In the genomic region with DNA sequence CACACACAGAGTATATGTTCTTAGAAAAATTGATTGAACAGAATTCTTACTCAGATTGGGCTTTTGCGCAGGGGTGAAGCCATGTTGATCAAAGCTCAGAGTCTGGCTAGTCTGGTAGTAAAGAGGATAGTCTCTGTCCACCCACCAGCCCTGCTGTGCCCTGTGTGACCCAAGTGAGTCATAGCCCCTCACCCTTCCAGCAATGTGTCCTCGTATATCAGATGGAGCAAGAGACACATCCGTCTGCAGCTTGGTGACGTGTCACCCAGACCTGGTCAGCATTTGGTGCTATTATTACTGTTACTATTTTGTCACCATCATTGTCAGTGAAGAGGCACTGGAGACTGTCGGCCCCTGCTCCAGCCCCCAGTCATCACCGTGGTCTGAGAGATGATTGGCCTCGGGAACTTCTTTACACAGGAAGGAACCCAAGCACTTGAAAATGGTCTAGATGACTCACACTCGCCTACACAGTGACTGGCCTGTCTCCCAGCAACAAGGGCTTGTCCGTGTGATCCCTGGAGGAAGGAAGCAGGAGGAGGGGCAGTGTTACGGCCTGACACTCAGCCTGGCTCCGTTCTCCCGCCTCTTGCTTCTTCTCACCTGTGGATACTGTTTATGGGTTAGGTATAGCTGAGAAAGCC, we compare ENCODE assay signal across 8 mouse cellular contexts. TPM values are rescaled to one million over a fixed set of nuclear protein-coding genes. Genes with fewer than 3 reads are reported as not detected.
DNase-seq lines count a peak whose midpoint lies in the region; ATAC-seq and TF ChIP-seq lines count a peak whose summit lies in the region.

No protein-coding gene starts in this region.

- no peak for TF ChIP-seq EP300 in lung, postnatal 0 days (IDR thresholded peaks at IDR 0.05)

- peaks cover 2% of the 10 kb centered on the region; the same call in 1 of the 2 replicates for H3K36me3 ChIP-seq in intestine, embryonic 15.5 days
- peaks cover 12% of the 10 kb centered on the region for H3K36me3 ChIP-seq in lung, postnatal 0 days (ENCODE audit: insufficient read depth, low read length)
- H3K36me3 ChIP-seq in midbrain, embryonic 11.5 days (ENCODE audit: control insufficient read depth, insufficient read depth, low read length): peaks cover 6% of the 10 kb centered on the region

- no peak for TF ChIP-seq CTCF in lung, postnatal 0 days (IDR thresholded peaks at IDR 0.05)

- H3K27me3 ChIP-seq in intestine, embryonic 15.5 days (replicated peaks): no peaks in the 10 kb centered on the region
- H3K27me3 ChIP-seq in lung, postnatal 0 days (replicated peaks; ENCODE audit: insufficient read depth, low read length): no peaks in the 10 kb centered on the region
- no peaks in the 10 kb centered on the region for H3K27me3 ChIP-seq in midbrain, embryonic 11.5 days (ENCODE audit: control insufficient read depth, insufficient read depth, low read length)

- H3K9ac ChIP-seq in intestine, embryonic 15.5 days: no peak overlapping the region
- no peak overlapping the region for H3K9ac ChIP-seq in lung, postnatal 0 days (replicated peaks; ENCODE audit: low read depth)
- H3K9ac ChIP-seq in midbrain, embryonic 11.5 days (ENCODE audit: low read length): no peak overlapping the region

- peak; percentile 86 for DNase-seq in Muller cell, postnatal 12 days (ENCODE audit: inconsistent ontology term)
- peak; percentile 32 for DNase-seq in c-Kit-positive CD71-negative TER-119-negative erythroid progenitor cells, embryonic 14.5 days (ENCODE audit: low read depth)
- peak; percentile 96 for DNase-seq in lung, postnatal 0 days (ENCODE audit: low spot score)
- no peak for DNase-seq in midbrain, embryonic 11.5 days (ENCODE audit: low spot score, missing footprints)
- DNase-seq in cerebellum, adult 9-11 months: no peak

- H3K9me3 ChIP-seq in intestine, embryonic 15.5 days: no peaks in the 10 kb centered on the region
- no peaks in the 10 kb centered on the region for H3K9me3 ChIP-seq in lung, postnatal 0 days (ENCODE audit: low read length)
- H3K9me3 ChIP-seq in midbrain, embryonic 11.5 days (ENCODE audit: control insufficient read depth, low read length): no peaks in the 10 kb centered on the region

- H3K4me3 ChIP-seq in intestine, embryonic 15.5 days (replicated peaks): no peak overlapping the region
- H3K4me3 ChIP-seq in lung, postnatal 0 days (ENCODE audit: low read depth, low read length): no peak overlapping the region
- no peak overlapping the region for H3K4me3 ChIP-seq in midbrain, embryonic 11.5 days (ENCODE audit: low read depth, low read length)

- peak; percentile 42 for ATAC-seq in intestine, embryonic 15.5 days
- ATAC-seq in lung, postnatal 0 days: peak; percentile 86
- ATAC-seq in cerebellum, adult (ENCODE audit: insufficient number of reproducible peaks, low FRiP score, low TSS enrichment): no peak
- ATAC-seq in midbrain, embryonic 11.5 days (ENCODE audit: low FRiP score): no peak
- ATAC-seq in inflammation-experienced regulatory T-cells, adult 6 months: no peak

- H3K4me1 ChIP-seq in intestine, embryonic 15.5 days (replicated peaks): no peaks in the 10 kb centered on the region; the same call in none of the 2 replicates
- H3K4me1 ChIP-seq in lung, postnatal 0 days (ENCODE audit: insufficient read depth, low read depth, low read length): peaks cover 5% of the 10 kb centered on the region; the same call in 1 of the 2 replicates
- no peaks in the 10 kb centered on the region for H3K4me1 ChIP-seq in midbrain, embryonic 11.5 days (ENCODE audit: control insufficient read depth, insufficient read depth, low read length)

- H3K4me2 ChIP-seq in intestine, embryonic 15.5 days (replicated peaks): no peak overlapping the region
- H3K4me2 ChIP-seq in lung, postnatal 0 days (replicated peaks; ENCODE audit: low read depth, low read length): no peak overlapping the region
- no peak overlapping the region for H3K4me2 ChIP-seq in midbrain, embryonic 11.5 days

- no peak overlapping the region for H3K27ac ChIP-seq in intestine, embryonic 15.5 days
- no peak overlapping the region for H3K27ac ChIP-seq in lung, postnatal 0 days (ENCODE audit: low read length)
- no peak overlapping the region for H3K27ac ChIP-seq in midbrain, embryonic 11.5 days (ENCODE audit: low read depth, low read length)

- 54% methylated on average over 12 of the region's 12 CpGs for WGBS in intestine, embryonic 15.5 days
- WGBS in lung, postnatal 0 days: 36% methylated on average over 12 of the region's 12 CpGs
- WGBS in midbrain, embryonic 11.5 days: 83% methylated on average over 12 of the region's 12 CpGs

RNA-seq across cellular contexts. Expression of a gene that starts 41.5 kb away (rescaled TPM):
- 25.8 and 27.4 TPM in 2 replicates for polyA plus RNA-seq in intestine, embryonic 15.5 days (2015; fragmentation: Nextera tagmentation; extraction: Ambion mirVana)
- 39.0 and 40.3 TPM in 2 replicates for polyA plus RNA-seq in lung, postnatal 0 days (2015; fragmentation: Nextera tagmentation; extraction: Ambion mirVana)
- polyA plus RNA-seq in midbrain, embryonic 11.5 days (2014; fragmentation: Nextera tagmentation; extraction: Ambion mirVana): 22.8 and 23.2 TPM in 2 replicates
- polyA plus RNA-seq in inflammation-experienced regulatory T-cells, adult 6 months (2017; shearing (Covaris generic)): 10 to 100 TPM; 13.3 to 15.2 (median 13.3) TPM

Comparison
In these comparisons a context has a peak if more than half of its experiments do, and no peak if none do; other contexts are left out.
1. DNase-seq: peak in Muller cell, postnatal 12 days (single experiment), c-Kit-positive CD71-negative TER-119-negative erythroid progenitor cells, embryonic 14.5 days (single experiment) and lung, postnatal 0 days (single experiment); none in midbrain, embryonic 11.5 days (single experiment) and cerebellum, adult 9-11 months (single experiment).
2. ATAC-seq: peak in intestine, embryonic 15.5 days (single experiment) and lung, postnatal 0 days (single experiment); none in cerebellum, adult (single experiment), midbrain, embryonic 11.5 days (single experiment) and inflammation-experienced regulatory T-cells, adult 6 months (single experiment).